In the genomic region with DNA sequence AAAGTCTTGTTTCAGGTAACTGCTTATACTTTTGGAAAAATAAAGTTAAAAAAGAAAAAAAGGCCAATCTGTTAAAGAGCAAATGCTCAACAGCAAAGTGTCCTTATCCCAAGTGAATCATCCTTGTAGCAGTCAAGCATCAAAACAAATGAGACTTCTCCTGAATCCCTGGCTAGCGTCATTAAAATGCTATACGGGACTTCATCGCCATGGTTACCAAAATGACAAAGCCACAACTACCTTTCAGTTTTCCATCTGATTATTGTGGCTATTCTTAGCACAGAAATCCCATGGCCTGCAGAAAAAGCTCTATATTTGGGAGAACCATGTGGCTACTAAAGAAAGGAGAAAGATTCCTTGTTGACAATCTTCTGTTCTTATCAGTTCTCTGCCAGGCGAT, we compare ENCODE assay signal across 13 mouse cellular contexts.
A peak's percentile ranks its signal among the peaks of the same experiment; 100 is the strongest.
DNase-seq lines count a peak whose midpoint lies in the region; ATAC-seq and TF ChIP-seq lines count a peak whose summit lies in the region.
"Had no signal": no experiment of that assay in that cellular context is flagged by ENCODE, and none has a peak within 500 bp of the region (broad histone marks: within the 10 kb centered on the region; RNA-seq: fewer than 3 reads in every experiment).

No protein-coding gene starts in this region.

- no peaks in the 10 kb centered on the region for H3K36me3 ChIP-seq in forebrain, embryonic 11.5 days (ENCODE audit: control insufficient read depth, insufficient read depth, low read length)
- no peaks in the 10 kb centered on the region for H3K36me3 ChIP-seq in hindbrain, embryonic 13.5 days
- no peaks in the 10 kb centered on the region for H3K36me3 ChIP-seq in midbrain, embryonic 15.5 days (replicated peaks)
- H3K36me3 ChIP-seq in heart, adult 2 months (ENCODE audit: control insufficient read depth, insufficient read depth, low read length) = no peaks in the 10 kb centered on the region
- H3K36me3 ChIP-seq: G1E; liver, embryonic 12.5 days had no signal

- peak overlapping the region; percentile 12; the same call in 1 of the 2 replicates for H3K4me2 ChIP-seq in forebrain, embryonic 11.5 days (ENCODE audit: low read depth, low read length, severe bottlenecking)
- no peak overlapping the region for H3K4me2 ChIP-seq in hindbrain, embryonic 13.5 days
- peak overlapping the region; percentile 16; the same call in 1 of the 2 replicates for H3K4me2 ChIP-seq in midbrain, embryonic 15.5 days
- H3K4me2 ChIP-seq: liver, embryonic 12.5 days had no signal

- H3K9ac ChIP-seq in forebrain, embryonic 11.5 days (ENCODE audit: low read length) = no peak overlapping the region
- H3K9ac ChIP-seq in hindbrain, embryonic 13.5 days = no peak overlapping the region
- no peak overlapping the region for H3K9ac ChIP-seq in midbrain, embryonic 15.5 days
- H3K9ac ChIP-seq in heart, adult 2 months (ENCODE audit: low read depth, low read length) = no peak overlapping the region
- H3K9ac ChIP-seq: liver, embryonic 12.5 days had no signal

- intact Hi-C loops in heart, postnatal 14 days (cut with DNase I) = no loop called here
- intact Hi-C loops in heart, adult 2 months (cut with DNase I) = no loop called here

- no peaks in the 10 kb centered on the region for H3K9me3 ChIP-seq in forebrain, embryonic 11.5 days (ENCODE audit: control insufficient read depth, low read length)
- no peaks in the 10 kb centered on the region for H3K9me3 ChIP-seq in hindbrain, embryonic 13.5 days
- no peaks in the 10 kb centered on the region for H3K9me3 ChIP-seq in midbrain, embryonic 15.5 days
- H3K9me3 ChIP-seq: G1E; liver, embryonic 12.5 days had no signal

- 32% methylated on average over 4 of the region's 4 CpGs for WGBS in forebrain, embryonic 11.5 days
- 25% methylated on average over 4 of the region's 4 CpGs for WGBS in hindbrain, embryonic 13.5 days
- 13% methylated on average over 4 of the region's 4 CpGs for WGBS in midbrain, embryonic 15.5 days
- 44% methylated on average over 4 of the region's 4 CpGs for WGBS in heart, adult 2 months

- TF ChIP-seq POLR2A in brain, embryonic 14.5 days (IDR thresholded peaks at IDR 0.05; ENCODE audit: borderline replicate concordance, extremely low read depth, insufficient read depth, insufficient read length, poor library complexity, severe bottlenecking) = no peak
- no peak for TF ChIP-seq POLR2A in heart, adult 2 months (IDR thresholded peaks at IDR 0.05; ENCODE audit: insufficient read depth, low read depth, low read length)

- peak; percentile 90 for DNase-seq in brain, embryonic 14.5 days (ENCODE audit: low read depth)
- DNase-seq in forebrain, embryonic 11.5 days (ENCODE audit: low spot score) = no peak
- no peak for DNase-seq in right cerebral cortex, adult 2 months (ENCODE audit: low spot score in 2 of 2)
- DNase-seq in heart, postnatal 14 days = no peak
- DNase-seq in heart, adult 2 months = no peak
- DNase-seq: cerebellum, adult 9-10 months; kidney, adult 9 months; spleen, adult 18-20 months had no signal

- H3K4me3 ChIP-seq in forebrain, embryonic 11.5 days (ENCODE audit: low read depth, low read length) = no peak overlapping the region
- H3K4me3 ChIP-seq in hindbrain, embryonic 13.5 days = no peak overlapping the region
- no peak overlapping the region for H3K4me3 ChIP-seq in midbrain, embryonic 15.5 days
- no peak overlapping the region for H3K4me3 ChIP-seq in heart, adult 2 months
- H3K4me3 ChIP-seq: liver, embryonic 12.5 days had no signal

- peak; percentile 82 for ATAC-seq in forebrain, embryonic 11.5 days (replicated peaks; ENCODE audit: low FRiP score)
- ATAC-seq in hindbrain, embryonic 13.5 days (ENCODE audit: low FRiP score) = peak; percentile 63; the same call in 1 of the 2 replicates
- ATAC-seq in midbrain, embryonic 15.5 days (replicated peaks) = peak; percentile 89
- ATAC-seq: liver, embryonic 12.5 days; lung, postnatal 0 days had no signal

- H3K4me1 ChIP-seq in forebrain, embryonic 11.5 days (replicated peaks; ENCODE audit: control insufficient read depth, insufficient read depth, low read length) = no peaks in the 10 kb centered on the region; the same call in 1 of the 2 replicates
- peaks cover 11% of the 10 kb centered on the region for H3K4me1 ChIP-seq in hindbrain, embryonic 13.5 days (replicated peaks)
- peaks cover 10% of the 10 kb centered on the region for H3K4me1 ChIP-seq in midbrain, embryonic 15.5 days
- H3K4me1 ChIP-seq in heart, adult 2 months (ENCODE audit: control insufficient read depth, insufficient read depth, low read length) = no peaks in the 10 kb centered on the region
- H3K4me1 ChIP-seq: liver, embryonic 12.5 days had no signal

- no peak for TF ChIP-seq EP300 in heart, adult 2 months (IDR thresholded peaks at IDR 0.05; ENCODE audit: insufficient read depth, low read depth, low read length)

- H3K27me3 ChIP-seq in forebrain, embryonic 11.5 days (ENCODE audit: control insufficient read depth, insufficient read depth, low read length) = no peaks in the 10 kb centered on the region
- no peaks in the 10 kb centered on the region for H3K27me3 ChIP-seq in hindbrain, embryonic 13.5 days
- H3K27me3 ChIP-seq in midbrain, embryonic 15.5 days (replicated peaks) = no peaks in the 10 kb centered on the region
- H3K27me3 ChIP-seq in heart, adult 2 months (ENCODE audit: control insufficient read depth, insufficient read depth, low read length) = no peaks in the 10 kb centered on the region
- H3K27me3 ChIP-seq: liver, embryonic 12.5 days had no signal

- no peak for TF ChIP-seq CTCF in brain, embryonic 14.5 days (IDR thresholded peaks at IDR 0.05; ENCODE audit: borderline replicate concordance, extremely low read depth, insufficient read depth, insufficient read length)
- TF ChIP-seq CTCF in heart, adult 2 months (IDR thresholded peaks at IDR 0.05) = no peak

- H3K79me2 ChIP-seq in heart, adult 2 months (replicated peaks; ENCODE audit: control insufficient read depth, insufficient read depth, low read length) = no peaks in the 10 kb centered on the region

- no peak overlapping the region for H3K27ac ChIP-seq in forebrain, embryonic 11.5 days (ENCODE audit: low read depth, low read length)
- H3K27ac ChIP-seq in hindbrain, embryonic 13.5 days = peak overlapping the region; percentile 67
- H3K27ac ChIP-seq in midbrain, embryonic 15.5 days = peak overlapping the region; percentile 81
- no peak overlapping the region for H3K27ac ChIP-seq in heart, adult 2 months
- H3K27ac ChIP-seq: liver, embryonic 12.5 days had no signal

Comparison
In these comparisons a context has a peak if more than half of its experiments do, and no peak if none do; other contexts are left out.
1. H3K27ac ChIP-seq: peak in hindbrain, embryonic 13.5 days (single experiment) and midbrain, embryonic 15.5 days (single experiment); none in forebrain, embryonic 11.5 days (single experiment) and heart, adult 2 months (single experiment).
2. Peak in every context shown above with its lines, with median percentiles within 50 percentile points of each other: ATAC-seq.